Mouse (Mus musculus): ENCODE results near the gene Rasip1. TPM values are rescaled to one million over a fixed set of nuclear protein-coding genes. Genes with fewer than 3 reads are reported as not detected.

The Rasip1 gene
- polyA plus RNA-seq, 1 experiment from 2014 or later: 14.9 TPM

DNA sequence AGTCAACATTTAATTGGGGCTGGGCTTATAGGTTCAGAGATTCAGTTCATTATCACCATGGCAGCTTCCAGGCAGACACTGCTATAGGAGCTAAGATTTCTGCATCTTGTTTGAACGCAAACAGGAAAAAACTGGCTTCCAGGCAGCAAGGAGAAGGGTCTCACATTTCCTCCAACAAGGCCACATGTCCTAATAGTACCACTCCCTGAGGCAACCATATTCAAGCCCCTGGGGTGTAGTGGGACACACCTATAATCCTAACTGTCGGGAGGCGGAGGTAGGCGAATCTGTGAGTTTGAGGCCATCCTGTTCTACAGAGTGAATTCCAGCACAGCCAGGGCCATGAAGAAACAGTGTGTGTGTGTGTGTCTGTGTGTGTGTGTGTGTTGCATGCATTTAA lies 32.1 kb upstream of the Rasip1 start:
- ATAC-seq (ENCODE audit: low FRiP score, low TSS enrichment): no peak
- Histone ChIP-seq H3K27ac (replicated peaks; ENCODE audit: low read depth, low read length) (no peak overlapping the region), H3K4me1 (ENCODE audit: control insufficient read depth, insufficient read depth, low read length) (no peaks in the 10 kb centered on the region), H3K9ac (replicated peaks; ENCODE audit: low read length) (no peak overlapping the region), H3K4me3 (replicated peaks; ENCODE audit: low read depth, low read length) (no peak overlapping the region), H3K27me3 (ENCODE audit: control insufficient read depth, insufficient read depth, low read length) (no peaks in the 10 kb centered on the region), H3K9me3 (ENCODE audit: control insufficient read depth, low read length) (no peaks in the 10 kb centered on the region), H3K4me2 (ENCODE audit: low read length) (no peak overlapping the region), H3K36me3 (ENCODE audit: control insufficient read depth, insufficient read depth, low read length) (no peaks in the 10 kb centered on the region)
- DNase-seq: no peak
- WGBS: 86% methylated on average over 4 of the region's 4 CpGs

DNA sequence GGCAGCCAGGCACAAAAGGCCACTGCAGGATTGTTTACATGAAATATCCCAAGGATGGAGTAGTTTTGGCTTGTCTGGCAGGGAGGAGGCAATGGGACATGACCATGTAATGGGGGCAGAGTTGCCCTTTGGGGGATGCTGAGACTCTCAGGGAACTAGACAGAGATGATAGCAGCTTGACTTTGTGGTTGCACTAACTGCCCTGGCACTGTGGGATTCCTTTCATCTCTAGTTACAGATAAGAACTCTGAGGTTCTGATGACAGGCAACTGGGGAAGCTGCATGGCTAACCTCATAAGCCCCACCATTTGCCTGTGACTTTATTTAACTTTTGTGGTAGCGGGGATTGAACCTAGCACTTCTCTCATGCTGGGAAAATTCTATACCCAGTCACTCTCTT lies 31.2 kb upstream of the Rasip1 start:
- no peak overlapping the region for H3K9ac ChIP-seq (replicated peaks; ENCODE audit: low read length)
- no peak overlapping the region for H3K4me3 ChIP-seq (replicated peaks; ENCODE audit: low read depth, low read length)
- no peaks in the 10 kb centered on the region for H3K27me3 ChIP-seq (ENCODE audit: control insufficient read depth, insufficient read depth, low read length)
- H3K9me3 ChIP-seq (ENCODE audit: control insufficient read depth, low read length): no peaks in the 10 kb centered on the region
- no peak overlapping the region for H3K27ac ChIP-seq (replicated peaks; ENCODE audit: low read depth, low read length)
- 85% methylated on average over 1 of the region's 1 CpGs for WGBS
- no peak for ATAC-seq (ENCODE audit: low FRiP score, low TSS enrichment)
- no peaks in the 10 kb centered on the region for H3K4me1 ChIP-seq (ENCODE audit: control insufficient read depth, insufficient read depth, low read length)
- no peak overlapping the region for H3K4me2 ChIP-seq (ENCODE audit: low read length)
- H3K36me3 ChIP-seq (ENCODE audit: control insufficient read depth, insufficient read depth, low read length): no peaks in the 10 kb centered on the region
- DNase-seq: no peak

DNA sequence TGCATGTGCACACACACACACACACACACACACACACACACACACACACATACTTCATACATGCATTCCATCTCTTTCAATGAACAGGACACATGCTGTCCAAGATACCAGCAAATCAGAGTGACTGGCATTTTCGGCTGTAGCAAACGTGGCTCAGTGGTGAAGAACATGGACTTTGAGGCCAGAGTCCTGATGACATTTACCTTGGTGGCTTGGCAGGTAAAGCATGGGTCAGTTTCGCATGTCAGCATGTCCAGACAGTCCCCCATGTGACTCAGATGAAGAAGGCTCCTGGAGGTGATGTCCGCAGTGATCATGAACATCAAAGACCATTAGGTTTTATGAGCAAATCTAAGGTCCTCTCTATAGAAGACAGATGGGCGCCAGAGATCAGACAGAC lies 30.3 kb upstream of the Rasip1 start:
- Histone ChIP-seq H3K4me1 (ENCODE audit: control insufficient read depth, insufficient read depth, low read length) (no peaks in the 10 kb centered on the region), H3K27ac (replicated peaks; ENCODE audit: low read depth, low read length) (no peak overlapping the region), H3K4me2 (ENCODE audit: low read length) (no peak overlapping the region), H3K4me3 (replicated peaks; ENCODE audit: low read depth, low read length) (no peak overlapping the region), H3K9ac (replicated peaks; ENCODE audit: low read length) (no peak overlapping the region), H3K9me3 (ENCODE audit: control insufficient read depth, low read length) (no peaks in the 10 kb centered on the region), H3K27me3 (ENCODE audit: control insufficient read depth, insufficient read depth, low read length) (no peaks in the 10 kb centered on the region), H3K36me3 (ENCODE audit: control insufficient read depth, insufficient read depth, low read length) (no peaks in the 10 kb centered on the region)
- no peak for ATAC-seq (ENCODE audit: low FRiP score, low TSS enrichment)
- no peak for DNase-seq
- 92% methylated on average over 5 of the region's 5 CpGs for WGBS

DNA sequence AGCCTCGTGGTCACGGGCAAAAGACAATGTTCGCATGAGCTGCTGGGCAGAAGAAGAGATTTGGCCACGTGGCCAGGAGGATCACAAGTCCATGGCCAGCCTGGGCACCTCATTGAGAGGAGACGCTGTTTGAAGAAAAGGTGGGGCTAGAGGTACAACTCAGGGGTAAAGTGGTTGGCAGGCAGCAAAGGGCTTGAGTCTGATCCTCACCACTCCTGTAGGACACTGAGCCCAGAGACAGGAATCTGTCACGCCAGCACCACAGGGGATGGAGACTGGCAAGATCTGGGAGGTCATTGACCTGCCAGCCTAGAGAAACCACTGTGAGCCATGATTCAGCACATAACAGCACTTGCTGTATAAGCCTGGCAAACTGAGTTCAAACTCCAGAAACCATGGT lies 29.8 kb upstream of the Rasip1 start:
- Histone ChIP-seq H3K36me3 (ENCODE audit: control insufficient read depth, insufficient read depth, low read length) (no peaks in the 10 kb centered on the region), H3K4me1 (ENCODE audit: control insufficient read depth, insufficient read depth, low read length) (no peaks in the 10 kb centered on the region), H3K27ac (replicated peaks; ENCODE audit: low read depth, low read length) (no peak overlapping the region), H3K4me3 (replicated peaks; ENCODE audit: low read depth, low read length) (no peak overlapping the region), H3K4me2 (ENCODE audit: low read length) (no peak overlapping the region), H3K9ac (replicated peaks; ENCODE audit: low read length) (no peak overlapping the region), H3K9me3 (ENCODE audit: control insufficient read depth, low read length) (no peaks in the 10 kb centered on the region), H3K27me3 (ENCODE audit: control insufficient read depth, insufficient read depth, low read length) (no peaks in the 10 kb centered on the region)
- ATAC-seq (ENCODE audit: low FRiP score, low TSS enrichment) (no peak), DNase-seq (no peak)
- WGBS: 94% methylated on average over 6 of the region's 6 CpGs

DNA sequence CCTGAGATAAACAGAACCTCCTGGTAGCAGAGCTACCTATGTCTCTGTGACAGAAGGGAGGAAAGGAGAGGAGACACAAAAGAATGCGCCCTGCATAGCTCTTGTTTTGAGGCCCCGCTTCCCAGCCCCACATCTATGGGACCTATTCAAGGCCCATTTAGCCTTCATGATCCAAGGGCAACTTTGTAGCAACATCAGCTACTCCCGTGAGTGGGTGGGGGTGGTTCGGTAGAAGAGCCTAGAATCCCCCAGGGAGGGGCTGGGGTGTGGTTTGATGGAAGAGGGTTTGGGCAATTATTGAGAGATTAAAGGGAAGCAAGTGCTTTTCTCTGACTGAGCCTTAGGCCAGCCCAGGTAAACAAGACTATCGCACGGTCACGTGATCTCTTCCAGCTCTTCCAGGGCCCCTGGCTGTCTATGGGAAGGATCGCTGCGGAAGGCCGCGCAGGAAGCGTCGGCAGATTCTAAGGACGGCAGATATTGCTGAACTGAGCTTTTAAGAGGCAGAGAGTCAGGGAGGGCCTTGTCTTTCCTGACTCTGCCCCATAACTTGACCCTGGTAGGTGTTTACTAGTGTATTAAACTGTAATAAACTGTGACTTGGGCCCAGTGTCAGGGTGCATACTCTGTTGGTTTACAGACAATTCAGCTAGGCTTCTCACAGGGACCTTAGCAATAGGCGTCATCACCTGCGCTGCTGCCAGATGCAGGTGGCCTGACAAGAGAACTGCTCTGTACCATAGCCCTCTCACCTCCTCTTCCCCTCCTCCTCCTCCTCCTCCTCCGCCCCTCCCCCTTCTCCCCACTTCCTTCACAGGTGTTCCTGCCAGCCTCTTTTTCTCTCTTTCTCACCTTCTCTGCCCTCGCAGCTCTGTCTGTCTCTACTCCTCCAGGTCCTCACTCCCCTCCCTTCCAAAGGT lies 28.1 kb upstream of the Rasip1 start:
- H3K36me3 ChIP-seq (ENCODE audit: control insufficient read depth, insufficient read depth, low read length): no peaks in the 10 kb centered on the region
- H3K4me1 ChIP-seq (ENCODE audit: control insufficient read depth, insufficient read depth, low read length): no peaks in the 10 kb centered on the region
- no peak overlapping the region for H3K4me3 ChIP-seq (replicated peaks; ENCODE audit: low read depth, low read length)
- DNase-seq (no peak), ATAC-seq (ENCODE audit: low FRiP score, low TSS enrichment) (no peak)
- no peak overlapping the region for H3K9ac ChIP-seq (replicated peaks; ENCODE audit: low read length)
- H3K27me3 ChIP-seq (ENCODE audit: control insufficient read depth, insufficient read depth, low read length): no peaks in the 10 kb centered on the region
- 57% methylated on average over 18 of the region's 18 CpGs for WGBS
- H3K4me2 ChIP-seq (ENCODE audit: low read length): no peak overlapping the region
- no peaks in the 10 kb centered on the region for H3K9me3 ChIP-seq (ENCODE audit: control insufficient read depth, low read length)
- no peak overlapping the region for H3K27ac ChIP-seq (replicated peaks; ENCODE audit: low read depth, low read length)

DNA sequence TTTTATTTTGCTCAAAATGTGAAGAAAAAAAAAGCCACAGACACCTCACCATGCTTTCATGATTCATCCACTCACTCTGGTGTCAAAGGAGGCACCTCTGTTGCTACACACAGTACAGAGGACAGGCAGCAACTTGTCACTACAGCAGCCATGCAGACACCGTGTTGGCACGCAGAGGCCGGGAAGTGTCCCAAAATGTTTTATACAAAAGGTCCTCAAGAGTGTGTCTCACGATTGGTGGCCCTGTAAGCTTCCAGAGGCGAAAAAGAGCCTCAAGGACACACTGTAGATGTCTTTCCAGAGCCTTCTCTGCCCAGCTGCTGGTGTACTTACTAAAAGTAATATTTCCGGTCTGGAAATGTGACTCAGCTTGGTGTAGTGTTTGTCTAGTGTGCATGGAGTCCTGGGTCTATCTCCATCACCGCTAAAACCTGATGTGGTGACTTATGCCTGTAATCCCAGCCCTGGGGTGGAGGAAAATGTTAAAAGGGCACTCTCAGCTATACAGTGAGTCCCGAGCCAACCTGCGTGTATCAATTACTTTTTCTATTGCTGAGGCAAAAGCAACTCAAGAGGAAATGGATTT lies 21.5 kb upstream of the Rasip1 start:
- H3K36me3 ChIP-seq (ENCODE audit: control insufficient read depth, insufficient read depth, low read length): no peaks in the 10 kb centered on the region
- H3K4me3 ChIP-seq (replicated peaks; ENCODE audit: low read depth, low read length): no peak overlapping the region
- no peak overlapping the region for H3K9ac ChIP-seq (replicated peaks; ENCODE audit: low read length)
- H3K4me1 ChIP-seq (ENCODE audit: control insufficient read depth, insufficient read depth, low read length): no peaks in the 10 kb centered on the region
- H3K27ac ChIP-seq (replicated peaks; ENCODE audit: low read depth, low read length): no peak overlapping the region
- DNase-seq: no peak
- H3K27me3 ChIP-seq (ENCODE audit: control insufficient read depth, insufficient read depth, low read length): no peaks in the 10 kb centered on the region
- no peak overlapping the region for H3K4me2 ChIP-seq (ENCODE audit: low read length)
- no peaks in the 10 kb centered on the region for H3K9me3 ChIP-seq (ENCODE audit: control insufficient read depth, low read length)
- WGBS: 81% methylated on average over 9 of the region's 9 CpGs
- ATAC-seq (ENCODE audit: low FRiP score, low TSS enrichment): no peak

DNA sequence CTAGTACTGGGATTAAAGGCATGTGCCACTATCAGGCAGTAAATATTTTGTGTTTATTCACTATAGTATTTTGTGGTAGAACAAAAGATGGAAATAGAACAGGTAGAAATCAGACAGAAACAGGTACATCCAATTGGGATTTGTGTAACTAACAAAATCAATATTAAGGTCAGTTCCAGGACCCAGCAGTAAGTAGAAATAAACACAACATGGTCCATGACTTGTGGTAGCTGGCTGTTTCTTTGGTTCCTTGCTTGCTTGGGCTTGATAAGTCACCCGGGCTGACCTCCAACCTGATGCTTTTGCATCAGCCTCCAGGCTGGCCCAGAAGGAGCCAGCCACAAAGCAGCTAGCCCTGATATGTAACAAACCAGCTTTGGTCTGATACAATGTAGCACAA lies 17.8 kb upstream of the Rasip1 start:
- Histone ChIP-seq H3K4me3 (replicated peaks; ENCODE audit: low read depth, low read length) (no peak overlapping the region), H3K27me3 (ENCODE audit: control insufficient read depth, insufficient read depth, low read length) (no peaks in the 10 kb centered on the region), H3K4me1 (ENCODE audit: control insufficient read depth, insufficient read depth, low read length) (no peaks in the 10 kb centered on the region), H3K9ac (replicated peaks; ENCODE audit: low read length) (no peak overlapping the region), H3K4me2 (ENCODE audit: low read length) (no peak overlapping the region), H3K9me3 (ENCODE audit: control insufficient read depth, low read length) (no peaks in the 10 kb centered on the region), H3K36me3 (ENCODE audit: control insufficient read depth, insufficient read depth, low read length) (no peaks in the 10 kb centered on the region), H3K27ac (replicated peaks; ENCODE audit: low read depth, low read length) (no peak overlapping the region)
- 71% methylated on average over 1 of the region's 1 CpGs for WGBS
- ATAC-seq (ENCODE audit: low FRiP score, low TSS enrichment) (no peak), DNase-seq (no peak)

DNA sequence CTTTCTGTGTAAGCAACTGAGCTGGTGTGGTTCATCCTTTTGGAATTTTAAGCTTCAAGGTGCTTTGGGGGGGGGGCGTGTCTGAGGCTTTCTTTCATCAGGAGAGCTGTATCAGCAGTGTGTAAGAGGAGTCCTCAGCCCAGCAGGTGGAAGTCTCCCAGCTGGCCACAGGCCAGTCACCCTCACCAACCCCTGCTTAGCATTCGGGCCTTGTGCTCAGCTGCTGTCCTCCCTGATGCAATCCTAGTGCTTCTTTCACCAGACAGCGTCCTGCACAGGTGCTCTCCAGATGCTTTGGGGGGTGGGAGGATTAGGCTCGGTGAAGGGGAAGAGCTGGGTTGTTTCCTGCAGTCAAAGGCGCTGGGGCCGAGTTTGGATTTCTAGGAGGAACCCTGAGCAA lies 11.0 kb upstream of the Rasip1 start:
- Histone ChIP-seq H3K4me2 (ENCODE audit: low read length) (no peak overlapping the region), H3K9ac (replicated peaks; ENCODE audit: low read length) (no peak overlapping the region), H3K36me3 (ENCODE audit: control insufficient read depth, insufficient read depth, low read length) (no peaks in the 10 kb centered on the region), H3K27ac (replicated peaks; ENCODE audit: low read depth, low read length) (no peak overlapping the region), H3K9me3 (ENCODE audit: control insufficient read depth, low read length) (no peaks in the 10 kb centered on the region), H3K4me3 (replicated peaks; ENCODE audit: low read depth, low read length) (no peak overlapping the region), H3K4me1 (ENCODE audit: control insufficient read depth, insufficient read depth, low read length) (no peaks in the 10 kb centered on the region), H3K27me3 (ENCODE audit: control insufficient read depth, insufficient read depth, low read length) (peaks cover 25% of the 10 kb centered on the region)
- DNase-seq (no peak), ATAC-seq (ENCODE audit: low FRiP score, low TSS enrichment) (no peak)
- WGBS: 19% methylated on average over 6 of the region's 6 CpGs

All from midbrain, embryonic 14.5 days (tissue).